In the genomic region with DNA sequence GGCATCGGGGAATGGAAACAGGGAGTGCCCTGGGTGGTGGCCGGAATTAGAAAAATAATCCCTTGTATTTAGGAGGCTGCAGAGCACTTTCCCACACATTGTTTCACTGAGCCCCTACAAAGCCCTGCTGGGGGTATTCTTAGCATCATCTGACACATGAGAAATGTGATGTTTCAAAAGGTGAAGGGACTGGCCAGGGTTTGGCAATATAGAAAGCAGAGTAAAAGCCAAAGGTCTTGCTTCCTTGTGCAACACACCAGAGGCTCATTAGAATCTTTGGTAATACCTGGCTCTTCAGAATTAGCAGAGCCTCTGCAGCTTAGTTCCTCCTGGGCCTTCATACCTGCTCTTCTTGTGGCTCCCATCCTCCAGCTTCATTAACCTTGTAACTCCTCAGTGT, we compare ENCODE assay signal across 19 mouse cellular contexts.
"Had no signal": no experiment of that assay in that cellular context is flagged by ENCODE, and none has a peak within 500 bp of the region (broad histone marks: within the 10 kb centered on the region; RNA-seq: fewer than 3 reads in every experiment).

No protein-coding gene starts in this region.

- H3K4me2 ChIP-seq: limb, embryonic 12.5 days; limb, embryonic 15.5 days; lung, embryonic 15.5 days; midbrain, embryonic 11.5 days; stomach, embryonic 15.5 days had no signal

- H3K9ac ChIP-seq: limb, embryonic 12.5 days; limb, embryonic 15.5 days; liver, embryonic 14.5 days; lung, embryonic 15.5 days; stomach, embryonic 15.5 days had no signal

- H3K4me3 ChIP-seq: limb, embryonic 12.5 days; limb, embryonic 15.5 days; lung, embryonic 15.5 days; stomach, embryonic 15.5 days had no signal

- DNase-seq: kidney, adult 11 months; kidney, adult 8-10 months; kidney, postnatal 14 days; kidney, postnatal 4 days; left cerebral cortex, postnatal 4 days; lung, adult 18-20 months; lung, postnatal 14 days; midbrain, embryonic 14.5 days; retina, postnatal 1 day; right cerebral cortex, postnatal 25 days; spleen, adult 18-20 months; thymus, postnatal 25 days had no signal

- H3K27ac ChIP-seq: limb, embryonic 12.5 days; limb, embryonic 15.5 days; liver, embryonic 14.5 days; lung, embryonic 15.5 days; macrophage; stomach, embryonic 15.5 days had no signal

- H3K4me1 ChIP-seq: limb, embryonic 12.5 days; lung, embryonic 15.5 days; stomach, embryonic 15.5 days had no signal

- H3K36me3 ChIP-seq: limb, embryonic 12.5 days; limb, embryonic 15.5 days; lung, embryonic 15.5 days; stomach, embryonic 15.5 days had no signal

- H3K9me3 ChIP-seq: limb, embryonic 12.5 days; limb, embryonic 15.5 days; lung, embryonic 15.5 days; stomach, embryonic 15.5 days had no signal

- H3K27me3 ChIP-seq: limb, embryonic 12.5 days; limb, embryonic 15.5 days; lung, embryonic 15.5 days; stomach, embryonic 15.5 days had no signal
